16 mouse cellular contexts compared by ENCODE assay signal in genomic region chr5:13182186-13182585, GRCm38 (mm10). TPM values are rescaled to one million over a fixed set of nuclear protein-coding genes. Genes with fewer than 3 reads are reported as not detected.
"Had no signal": no experiment of that assay in that cellular context is flagged by ENCODE, and none has a peak within 500 bp of the region (broad histone marks: within the 10 kb centered on the region; RNA-seq: fewer than 3 reads in every experiment).

No protein-coding gene starts in this region.

- H3K27ac ChIP-seq: liver, embryonic 14.5 days; lung, embryonic 15.5 days; macrophage; neural tube, embryonic 12.5 days had no signal

- DNase-seq: lung, adult 2 months; lung, postnatal 14 days; lung, postnatal 36 days; midbrain, embryonic 14.5 days; right cerebral cortex, postnatal 14 days; spleen, adult 18-20 months; thymus, adult 2 months; thymus, postnatal 25 days; thymus, postnatal 4 days had no signal

- H3K4me3 ChIP-seq: lung, embryonic 15.5 days; megakaryocyte, embryonic 14.5 days; neural tube, embryonic 12.5 days had no signal

- H3K4me2 ChIP-seq: lung, embryonic 15.5 days; midbrain, embryonic 11.5 days; neural tube, embryonic 12.5 days had no signal

- H3K9me3 ChIP-seq: lung, embryonic 15.5 days; megakaryocyte, embryonic 14.5 days; neural tube, embryonic 12.5 days had no signal

- H3K4me1 ChIP-seq: lung, embryonic 15.5 days; megakaryocyte, embryonic 14.5 days; neural tube, embryonic 12.5 days had no signal

- H3K9ac ChIP-seq: liver, embryonic 14.5 days; lung, embryonic 15.5 days; neural tube, embryonic 12.5 days had no signal

- H3K36me3 ChIP-seq: lung, embryonic 15.5 days; neural tube, embryonic 12.5 days had no signal

- ATAC-seq: lung, postnatal 0 days had no signal

- H3K27me3 ChIP-seq: lung, embryonic 15.5 days; megakaryocyte, embryonic 14.5 days; neural tube, embryonic 12.5 days had no signal

RNA-seq across cellular contexts. Expression of gene Sema3a, which starts 57.0 kb away (rescaled TPM):
- polyA plus RNA-seq: macrophage had no signal
